Mouse (Mus musculus): Measurements from ENCODE around the gene Ubqln2. TPM values are rescaled to one million over a fixed set of nuclear protein-coding genes. Genes with fewer than 3 reads are reported as not detected.

Gene Ubqln2
- 21.3 and 22.5 TPM in 2 replicates for polyA plus RNA-seq (2012; rRNA removed)

DNA sequence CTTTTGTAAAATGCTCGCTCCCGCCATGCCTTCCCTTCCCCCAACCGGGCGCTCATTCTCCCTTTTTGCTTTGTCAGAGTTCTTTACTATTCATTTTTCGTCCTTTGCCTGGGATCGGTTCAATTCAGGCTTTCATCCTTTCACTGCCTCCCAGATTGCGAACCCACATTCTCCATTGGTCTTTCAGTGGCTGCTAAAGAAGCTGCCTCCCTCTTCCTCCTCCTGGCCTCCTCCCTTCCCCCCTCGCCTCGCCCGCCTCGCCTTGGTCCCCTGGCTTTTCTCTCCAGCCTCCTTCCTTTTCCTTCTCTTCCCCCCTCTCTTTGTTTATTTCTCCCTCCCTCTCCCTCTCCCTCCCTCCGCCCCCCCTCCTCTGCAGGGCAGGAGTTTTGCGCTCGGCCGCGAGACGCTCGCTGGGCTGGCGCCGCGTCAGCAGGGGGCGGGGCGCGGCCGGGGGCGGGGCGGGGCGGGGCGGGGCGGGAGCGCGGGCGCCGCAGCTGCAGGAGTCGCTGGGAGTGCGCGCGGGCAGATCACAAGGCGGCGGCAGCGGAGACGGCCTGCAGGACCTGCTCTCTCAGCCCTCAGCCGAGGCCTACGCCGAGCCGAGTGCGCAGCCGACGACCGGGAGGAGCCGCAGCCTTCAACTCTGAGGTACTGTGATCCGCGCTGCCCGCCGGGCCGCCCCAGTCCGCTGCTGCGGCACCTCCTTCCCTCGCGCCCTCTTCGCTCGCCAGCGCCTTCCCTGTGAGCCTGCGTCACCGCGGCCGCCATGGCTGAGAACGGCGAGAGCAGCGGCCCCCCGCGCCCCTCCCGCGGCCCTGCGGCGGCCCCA, at the start of gene Ubqln2:
TSS of gene Ubqln2 (plus strand) at position 540 of the 829 bp plus-strand sequence.

Other genes starting within 250 kb of the Ubqln2 start
- not detected in 2 replicates for gene Cypt3, start 60.4 kb downstream of the Ubqln2 start, polyA plus RNA-seq (2012; rRNA removed)
- gene Kctd12b, start 198.2 kb downstream of the Ubqln2 start, polyA plus RNA-seq (2012; rRNA removed) = 0.12 and 0.48 TPM in 2 replicates
- gene Nbdy, start 225.4 kb downstream of the Ubqln2 start, polyA plus RNA-seq (2012; rRNA removed) = 8.7 and 11.5 TPM in 2 replicates